Mouse (Mus musculus): ENCODE data around the gene Cdc42ep1. TPM values are rescaled to one million over a fixed set of nuclear protein-coding genes. Genes with fewer than 3 reads are reported as not detected.

The Cdc42ep1 gene
- polyA plus RNA-seq (2012; ENCODE audit: low replicate concordance) = 0.22 and 2.4 TPM in 2 replicates

GRCm38 (mm10) chr15:78842371-78843163 is at the start of gene Cdc42ep1:
TSS of gene Cdc42ep1 (plus strand) at chr15:78842624.

GRCm38 (mm10) chr15:78802776-78803391 is 39.5 kb upstream of the Cdc42ep1 start, which contains the start of gene Card10:
TSS of gene Card10 (minus strand) at chr15:78803042.

GRCm38 (mm10) chr15:78855303-78855965 is 13.0 kb downstream of the Cdc42ep1 start, which contains the start of gene Lgals2:
TSS of gene Lgals2 (minus strand) at chr15:78855529.

GRCm38 (mm10) chr15:78876991-78877809 is 34.8 kb downstream of the Cdc42ep1 start, which contains the start of gene Gga1:
TSS of gene Gga1 (plus strand) at chr15:78877190.

GRCm38 (mm10) chr15:78899409-78899739 is 57.0 kb downstream of the Cdc42ep1 start, which contains the start of gene Gm49510:
TSS of gene Gm49510 (plus strand) at chr15:78899667.

GRCm38 (mm10) chr15:78899740-78900584 is 57.5 kb downstream of the Cdc42ep1 start, which contains the start of gene Sh3bp1:
TSS of gene Sh3bp1 (plus strand) at chr15:78899768.

Other genes with a start within 250 kb of the Cdc42ep1 start
- 100 and 114 TPM in 2 replicates for gene Cyth4, start 245.6 kb upstream of the Cdc42ep1 start, polyA plus RNA-seq (2012; ENCODE audit: low replicate concordance)
- 0.01 TPM in 1 of 2 replicates, not detected in the other for gene Elfn2, start 123.9 kb upstream of the Cdc42ep1 start, polyA plus RNA-seq (2012; ENCODE audit: low replicate concordance)
- 95.0 and 108 TPM in 2 replicates for gene Mfng, start 69.1 kb upstream of the Cdc42ep1 start, polyA plus RNA-seq (2012; ENCODE audit: low replicate concordance)
- 2.7 and 19.9 TPM in 2 replicates for gene Card10, start 39.6 kb upstream of the Cdc42ep1 start, polyA plus RNA-seq (2012; ENCODE audit: low replicate concordance)
- gene Lgals2, start 12.9 kb downstream of the Cdc42ep1 start, polyA plus RNA-seq (2012; ENCODE audit: low replicate concordance) = not detected in 2 replicates
- gene Gga1, start 34.6 kb downstream of the Cdc42ep1 start, polyA plus RNA-seq (2012; ENCODE audit: low replicate concordance) = 142 and 325 TPM in 2 replicates
- 3.0 and 4.4 TPM in 2 replicates for gene Gm49510, start 57.0 kb downstream of the Cdc42ep1 start, polyA plus RNA-seq (2012; ENCODE audit: low replicate concordance)
- gene Sh3bp1, start 57.1 kb downstream of the Cdc42ep1 start, polyA plus RNA-seq (2012; ENCODE audit: low replicate concordance) = 582 and 2,232 TPM in 2 replicates
- gene Pdxp, start 71.3 kb downstream of the Cdc42ep1 start, polyA plus RNA-seq (2012; ENCODE audit: low replicate concordance) = 12.5 and 16.3 TPM in 2 replicates
- 53.3 and 226 TPM in 2 replicates for gene Lgals1, start 84.1 kb downstream of the Cdc42ep1 start, polyA plus RNA-seq (2012; ENCODE audit: low replicate concordance)
- 13.2 and 25.0 TPM in 2 replicates for gene Nol12, start 92.3 kb downstream of the Cdc42ep1 start, polyA plus RNA-seq (2012; ENCODE audit: low replicate concordance)
- gene Triobp, start 105.1 kb downstream of the Cdc42ep1 start, polyA plus RNA-seq (2012; ENCODE audit: low replicate concordance) = 97.8 and 205 TPM in 2 replicates
- gene H1f0, start 185.8 kb downstream of the Cdc42ep1 start, polyA plus RNA-seq (2012; ENCODE audit: low replicate concordance) = 34.8 and 92.6 TPM in 2 replicates
- gene Galr3, start 199.3 kb downstream of the Cdc42ep1 start, polyA plus RNA-seq (2012; ENCODE audit: low replicate concordance) = 0.31 and 1.8 TPM in 2 replicates
- gene Ankrd54, start 220.3 kb downstream of the Cdc42ep1 start, polyA plus RNA-seq (2012; ENCODE audit: low replicate concordance) = 26.8 and 56.0 TPM in 2 replicates
- 8.5 and 20.0 TPM in 2 replicates for gene Eif3l, start 232.6 kb downstream of the Cdc42ep1 start, polyA plus RNA-seq (2012; ENCODE audit: low replicate concordance)

Measured in hematopoietic multipotent progenitor cell, adult 10-12 weeks (in vitro differentiated cells).